Mouse (Mus musculus): ENCODE results near the gene Lrrc41. TPM values are rescaled to one million over a fixed set of nuclear protein-coding genes. Genes with fewer than 3 reads are reported as not detected.

The Lrrc41 gene
- 7.8 TPM for polyA plus RNA-seq (2014; fragmentation: Illumina TruSeq; extraction: RNeasy Lipid Tissue Mini Kit (QIAGEN cat#74804); ENCODE audit: low read depth, low replicate concordance)

GRCm38 (mm10) chr4:116074861-116075620 lies at the start of gene Lrrc41, which contains the start of gene Uqcrh:
TSS of gene Lrrc41 (plus strand) at chr4:116075269.
TSS of gene Uqcrh (minus strand) at chr4:116075071.

GRCm38 (mm10) chr4:116053399-116053961 lies 21.6 kb upstream of the Lrrc41 start, which contains the start of gene Nsun4:
TSS of gene Nsun4 (minus strand) at chr4:116053876.

GRCm38 (mm10) chr4:116123602-116124519 lies 48.8 kb downstream of the Lrrc41 start, which contains the start of the genes Rad54l and Pomgnt1:
TSS of gene Rad54l (minus strand) at chr4:116123690.
TSS of gene Pomgnt1 (plus strand) at chr4:116123840.

Other genes with a start within 250 kb of the Lrrc41 start
- gene Mob3c, start 247.2 kb upstream of the Lrrc41 start, polyA plus RNA-seq (2014; fragmentation: Illumina TruSeq; extraction: RNeasy Lipid Tissue Mini Kit (QIAGEN cat#74804); ENCODE audit: low read depth, low replicate concordance): 19.8 TPM
- gene Mknk1, start 236.1 kb upstream of the Lrrc41 start, polyA plus RNA-seq (2014; fragmentation: Illumina TruSeq; extraction: RNeasy Lipid Tissue Mini Kit (QIAGEN cat#74804); ENCODE audit: low read depth, low replicate concordance): 14.2 TPM
- gene Kncn, start 190.9 kb upstream of the Lrrc41 start, polyA plus RNA-seq (2014; fragmentation: Illumina TruSeq; extraction: RNeasy Lipid Tissue Mini Kit (QIAGEN cat#74804); ENCODE audit: low read depth, low replicate concordance): not detected
- gene 6430628N08Rik, start 184.6 kb upstream of the Lrrc41 start, polyA plus RNA-seq (2014; fragmentation: Illumina TruSeq; extraction: RNeasy Lipid Tissue Mini Kit (QIAGEN cat#74804); ENCODE audit: low read depth, low replicate concordance): not detected
- gene Dmbx1, start 135.3 kb upstream of the Lrrc41 start, polyA plus RNA-seq (2014; fragmentation: Illumina TruSeq; extraction: RNeasy Lipid Tissue Mini Kit (QIAGEN cat#74804); ENCODE audit: low read depth, low replicate concordance): not detected
- gene Faah, start 57.3 kb upstream of the Lrrc41 start, polyA plus RNA-seq (2014; fragmentation: Illumina TruSeq; extraction: RNeasy Lipid Tissue Mini Kit (QIAGEN cat#74804); ENCODE audit: low read depth, low replicate concordance): 4.2 TPM
- 8.8 TPM for gene Nsun4, start 21.4 kb upstream of the Lrrc41 start, polyA plus RNA-seq (2014; fragmentation: Illumina TruSeq; extraction: RNeasy Lipid Tissue Mini Kit (QIAGEN cat#74804); ENCODE audit: low read depth, low replicate concordance)
- gene Uqcrh, start 198 bp upstream of the Lrrc41 start, polyA plus RNA-seq (2014; fragmentation: Illumina TruSeq; extraction: RNeasy Lipid Tissue Mini Kit (QIAGEN cat#74804); ENCODE audit: low read depth, low replicate concordance): 435 TPM
- gene Rad54l, start 48.4 kb downstream of the Lrrc41 start, polyA plus RNA-seq (2014; fragmentation: Illumina TruSeq; extraction: RNeasy Lipid Tissue Mini Kit (QIAGEN cat#74804); ENCODE audit: low read depth, low replicate concordance): 2.5 TPM
- 7.3 TPM for gene Pomgnt1, start 48.6 kb downstream of the Lrrc41 start, polyA plus RNA-seq (2014; fragmentation: Illumina TruSeq; extraction: RNeasy Lipid Tissue Mini Kit (QIAGEN cat#74804); ENCODE audit: low read depth, low replicate concordance)
- gene Lurap1, start 76.1 kb downstream of the Lrrc41 start, polyA plus RNA-seq (2014; fragmentation: Illumina TruSeq; extraction: RNeasy Lipid Tissue Mini Kit (QIAGEN cat#74804); ENCODE audit: low read depth, low replicate concordance): 2.2 TPM
- 2,519 TPM for gene Tspan1, start 92.3 kb downstream of the Lrrc41 start, polyA plus RNA-seq (2014; fragmentation: Illumina TruSeq; extraction: RNeasy Lipid Tissue Mini Kit (QIAGEN cat#74804); ENCODE audit: low read depth, low replicate concordance)
- not detected for gene 1700042G07Rik, start 98.1 kb downstream of the Lrrc41 start, polyA plus RNA-seq (2014; fragmentation: Illumina TruSeq; extraction: RNeasy Lipid Tissue Mini Kit (QIAGEN cat#74804); ENCODE audit: low read depth, low replicate concordance)
- 7.0 TPM for gene Gm49337, start 98.1 kb downstream of the Lrrc41 start, polyA plus RNA-seq (2014; fragmentation: Illumina TruSeq; extraction: RNeasy Lipid Tissue Mini Kit (QIAGEN cat#74804); ENCODE audit: low read depth, low replicate concordance)
- 78.7 TPM for gene Pik3r3, start 146.3 kb downstream of the Lrrc41 start, polyA plus RNA-seq (2014; fragmentation: Illumina TruSeq; extraction: RNeasy Lipid Tissue Mini Kit (QIAGEN cat#74804); ENCODE audit: low read depth, low replicate concordance)